Mouse (Mus musculus) testis, postnatal 14 days (tissue): ENCODE measurements at regions not wholly inside any gene's neighbourhood (a gene's known extent, or its start where the extent isn't known, plus 50 kb on each side); places are given as distances from the start of the nearest gene placed in this dataset.
"Not testable (repeated sequence)": the region's sequence is repeated elsewhere in the genome, so short reads cannot be mapped to it uniquely, and the experiment has no call there.

Source experiments
- DNase-seq: peaks from one replicate; pipeline ENCODE4 v3.0.0; 2021; ENCODE audit warnings: low spot score

- DNase-seq = no peak
These were observed 52.3 kb upstream of the Gm10985 start for GRCm38 (mm10) chr3:53792541-53792940.

- DNase-seq = peak; percentile 26
These were observed 55.2 kb upstream of the Gm10985 start for GRCm38 (mm10) chr3:53789706-53790105.

GRCm38 (mm10) chr3:53785201-53785600 is 59.7 kb upstream of the Gm10985 start:
- no peak for DNase-seq

- no peak for DNase-seq
These were observed 68.2 kb upstream of the Gm10985 start for GRCm38 (mm10) chr3:53776668-53777067.

- DNase-seq = no peak
These were observed 77.3 kb upstream of the Gm10985 start for GRCm38 (mm10) chr3:53767601-53768000.

- no peak for DNase-seq
These were observed 80.9 kb upstream of the Gm10985 start for GRCm38 (mm10) chr3:53763981-53764380.

- DNase-seq = no peak
These were observed 83.3 kb upstream of the Gm10985 start for GRCm38 (mm10) chr3:53761514-53762075.

- DNase-seq = no peak
These were observed 88.6 kb upstream of the Gm10985 start for GRCm38 (mm10) chr3:53756115-53756853.

GRCm38 (mm10) chr3:53737161-53737560 is 80.0 kb upstream of the Frem2 start:
- DNase-seq = no peak

- not testable (repeated sequence) for DNase-seq
These were observed 78.5 kb upstream of the Frem2 start for GRCm38 (mm10) chr3:53735607-53736006.

GRCm38 (mm10) chr3:53735147-53735546 is 78.0 kb upstream of the Frem2 start:
- DNase-seq = no peak

GRCm38 (mm10) chr3:53730440-53730839 is 73.3 kb upstream of the Frem2 start:
- DNase-seq = no peak

- DNase-seq = no peak
These were observed 72.7 kb upstream of the Frem2 start for GRCm38 (mm10) chr3:53729810-53730209.

GRCm38 (mm10) chr3:53729131-53729530 is 72.0 kb upstream of the Frem2 start:
- no peak for DNase-seq

- DNase-seq = no peak
These were observed 70.6 kb upstream of the Frem2 start for GRCm38 (mm10) chr3:53727737-53728136.

- DNase-seq = no peak
These were observed 49.9 kb upstream of the Frem2 start for GRCm38 (mm10) chr3:53707101-53707500.
